Mouse (Mus musculus) activated CD4-positive, CD25-positive, alpha-beta regulatory T cell, adult 4 months (primary cell): ENCODE data around the gene Ranbp9. TPM values are rescaled to one million over a fixed set of nuclear protein-coding genes. Genes with fewer than 3 reads are reported as not detected.

Source experiments
- ATAC-seq: one replicate; pipeline ENCODE4 v1.8.0; 2017
- polyA plus RNA-seq, 2 experiments: library from polyadenylated mRNA; unstranded; fragments of 100-300 nt; shearing (Covaris generic); gene quantifications; one replicate each; pipeline ENCODE4 v1.2.1; 2017

The Ranbp9 gene
- 10 to 100 TPM; 28.5 to 32.8 TPM for polyA plus RNA-seq

DNA sequence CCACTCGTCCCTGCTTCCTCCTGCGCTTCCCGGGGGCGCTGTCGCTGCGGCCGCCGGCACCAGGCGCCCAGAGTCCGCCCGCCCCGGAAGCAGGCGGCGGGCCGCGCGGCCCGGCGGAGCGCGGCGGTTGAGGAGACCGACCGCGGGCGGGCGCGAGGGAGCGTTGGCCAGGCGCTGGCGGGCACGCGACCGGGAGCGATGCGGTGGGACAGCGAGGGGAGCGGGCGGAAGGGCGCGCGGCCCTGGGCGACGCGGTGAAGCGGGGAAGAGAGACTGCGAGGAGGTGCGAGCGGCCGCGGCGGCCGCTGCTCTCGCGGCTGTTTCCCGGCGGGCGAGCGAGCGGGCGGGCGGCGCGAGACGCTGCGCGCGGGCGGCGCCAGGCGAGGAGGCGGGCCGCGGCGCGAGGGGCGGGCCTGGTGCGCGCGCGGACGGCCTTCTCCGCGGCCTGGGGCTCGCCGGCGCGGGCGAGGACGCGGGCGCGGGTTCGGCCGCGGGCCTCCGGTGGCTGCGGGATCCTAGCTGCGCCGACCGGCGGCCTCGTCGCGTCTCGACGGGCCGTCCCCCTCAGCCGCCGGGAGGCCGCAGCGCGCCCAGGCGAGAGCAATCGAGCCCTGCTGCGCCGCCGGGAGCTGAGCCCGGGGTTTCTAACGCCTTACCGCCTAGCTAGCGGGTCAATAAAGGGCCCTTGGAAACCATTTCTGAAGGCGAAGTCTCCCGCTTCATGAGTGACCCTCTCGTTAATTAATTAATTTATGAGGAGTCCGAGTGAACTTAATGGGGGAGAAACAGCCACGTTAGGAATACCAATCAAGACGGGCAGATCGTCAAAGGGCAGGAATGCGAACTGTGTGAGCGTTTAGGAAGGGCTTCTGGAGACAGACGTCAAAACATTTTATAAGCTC lies at the start of gene Ranbp9:
TSS of gene Ranbp9 (minus strand) at position 326 of the 902 bp plus-strand sequence.
- ATAC-seq = peak; percentile 68

DNA sequence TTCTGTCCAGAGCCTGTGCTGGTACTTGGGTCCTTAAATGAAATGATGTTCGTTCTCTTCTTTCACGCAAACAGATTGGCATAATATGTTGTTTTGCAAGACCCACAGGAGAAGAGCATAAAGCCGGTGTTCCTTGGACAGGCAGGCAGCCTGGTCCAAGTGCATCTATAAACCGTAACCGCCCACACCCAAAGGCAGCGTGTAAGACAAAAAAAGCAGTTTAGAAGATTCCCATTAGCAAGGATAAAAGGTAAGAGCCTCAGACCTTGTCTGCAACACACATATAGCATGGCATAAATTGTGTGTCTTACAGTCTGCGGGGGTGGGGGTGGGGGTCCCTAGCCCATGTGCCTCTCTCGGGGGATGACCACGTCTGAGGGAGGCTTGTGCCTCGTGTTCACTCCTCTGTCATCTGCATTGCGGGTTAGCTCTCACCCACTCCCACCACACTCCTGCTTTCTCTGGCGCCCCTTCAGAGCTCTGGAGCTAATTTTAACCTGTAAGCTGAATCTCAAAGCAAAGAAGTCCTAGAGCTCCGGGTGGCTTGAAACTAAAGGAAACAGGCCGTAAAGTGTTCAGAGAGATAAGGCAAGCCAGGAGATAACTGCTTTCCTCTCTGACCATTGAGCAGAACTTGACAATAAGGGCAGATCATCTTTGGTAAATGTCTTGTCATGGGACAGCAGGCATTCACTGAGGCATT lies 49.2 kb upstream of the Ranbp9 start:
- ATAC-seq = no peak

DNA sequence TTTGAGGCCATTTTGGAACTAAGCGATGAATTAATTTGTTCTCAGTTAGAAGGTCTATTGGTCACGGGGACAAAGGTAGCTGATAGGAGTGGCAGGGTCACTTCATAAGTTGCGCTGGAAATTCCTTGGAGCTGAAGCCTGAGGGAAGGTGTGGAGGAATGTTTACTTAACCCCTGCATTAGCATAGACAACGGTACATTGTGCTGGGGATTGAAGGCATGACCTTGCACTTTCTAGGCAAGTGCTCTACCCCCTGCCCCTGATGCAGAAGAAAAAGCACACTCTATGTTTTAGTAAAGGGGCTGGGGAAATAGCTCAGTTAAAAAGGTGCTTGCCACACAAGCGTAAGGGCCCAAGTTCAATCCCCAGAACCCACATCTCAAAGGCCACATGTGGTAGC lies 45.2 kb upstream of the Ranbp9 start:
- no peak for ATAC-seq

DNA sequence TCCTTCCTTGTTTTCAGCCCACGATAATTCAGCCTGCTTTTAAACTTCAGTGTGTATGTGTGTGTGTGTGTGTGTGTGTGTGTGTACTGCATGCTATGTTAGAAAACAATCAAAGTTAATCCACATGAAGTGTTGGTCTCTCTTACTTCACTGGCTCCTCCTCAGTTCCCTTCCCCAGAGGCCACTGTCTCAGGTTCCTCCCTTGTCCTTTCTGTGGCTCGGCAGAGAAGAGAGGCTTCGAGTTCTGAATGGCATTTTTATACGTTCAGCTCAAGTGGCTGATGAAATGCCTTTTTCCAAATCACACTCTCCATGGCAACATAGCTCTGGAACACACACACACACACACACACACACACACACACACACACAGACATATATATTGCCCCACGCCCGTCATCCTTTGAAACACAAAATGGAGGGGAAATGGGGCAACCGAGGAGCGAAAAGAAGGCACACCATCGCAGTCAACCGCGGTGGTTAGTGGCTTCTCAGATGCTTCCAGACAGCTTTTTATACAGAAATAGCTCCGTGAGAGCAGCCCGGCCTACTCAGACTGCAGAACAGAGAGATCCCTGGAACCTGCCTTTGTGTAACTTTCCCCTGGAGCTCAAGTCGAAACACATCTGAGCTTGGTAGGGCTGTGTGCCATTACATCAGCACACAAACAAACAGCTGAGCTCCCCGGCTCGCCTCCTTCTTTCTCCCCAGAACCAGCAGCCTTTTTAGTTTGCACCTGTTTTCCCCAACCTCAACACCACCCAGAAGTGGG lies 44.5 kb upstream of the Ranbp9 start:
- ATAC-seq = no peak

DNA sequence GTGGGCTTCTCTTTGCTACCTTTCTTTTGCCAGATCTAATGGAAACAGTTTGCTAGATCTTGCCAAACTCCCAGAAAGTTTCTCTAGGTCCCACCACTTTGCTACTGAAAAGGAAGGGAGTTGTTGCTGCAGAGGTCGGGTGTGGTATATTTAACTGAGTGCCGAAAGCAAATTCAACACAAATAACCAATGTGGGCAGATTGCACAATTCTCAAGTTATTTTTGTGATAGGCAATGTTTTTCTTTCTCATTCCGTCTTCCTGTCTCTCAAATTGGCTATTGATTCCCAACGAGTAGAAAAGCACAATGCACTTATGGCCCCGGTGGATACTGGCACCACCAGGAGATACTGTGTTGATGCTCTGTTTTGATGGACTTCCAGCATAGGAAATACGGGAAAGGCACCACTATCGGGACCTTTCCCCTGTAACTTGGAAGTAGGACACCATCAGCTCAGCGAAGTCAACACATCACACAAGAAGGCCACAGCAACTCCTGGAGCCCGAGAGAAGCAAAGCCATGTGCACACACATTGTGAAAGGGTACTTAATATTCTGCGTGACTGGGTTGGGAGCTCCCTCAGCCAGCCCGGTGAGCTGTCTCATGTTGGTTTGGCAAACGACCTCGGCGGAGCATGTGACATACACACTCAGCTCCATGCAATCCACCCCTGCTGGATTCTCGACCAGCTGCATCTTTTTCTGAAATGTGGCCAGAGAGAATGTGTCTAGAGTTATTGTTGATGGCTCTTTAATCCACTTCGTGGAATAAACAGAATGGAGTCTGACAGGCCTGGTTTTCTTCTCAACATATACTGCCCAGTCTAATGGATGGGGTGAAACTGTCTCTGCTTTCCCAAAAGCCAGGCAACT lies 43.6 kb upstream of the Ranbp9 start:
- ATAC-seq = no peak

DNA sequence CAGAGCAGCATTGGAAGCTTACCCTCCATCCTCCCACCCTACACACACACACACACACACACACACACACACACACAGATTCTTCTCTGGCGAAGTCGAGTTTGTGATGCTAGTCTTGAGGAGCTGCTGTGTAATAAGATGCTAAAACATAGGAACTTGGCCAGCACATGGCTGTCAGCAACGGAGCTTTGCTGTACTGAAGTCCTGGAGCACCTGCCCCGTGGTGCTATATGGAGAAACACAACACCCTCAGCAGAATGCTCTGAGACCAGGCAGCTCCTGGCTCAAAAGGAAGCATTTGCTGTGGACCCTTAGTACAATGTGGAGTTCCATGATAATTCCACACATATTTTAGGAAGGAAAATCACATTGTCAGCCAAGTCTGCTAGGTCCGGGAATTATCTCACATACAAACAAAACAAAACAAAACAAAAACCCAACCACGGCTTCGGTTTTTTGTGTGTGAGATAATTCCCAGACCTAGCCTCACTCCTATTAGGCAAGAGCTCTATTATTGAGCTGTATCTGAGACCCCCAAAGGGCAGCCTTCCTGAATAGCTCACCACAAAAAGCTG lies 42.9 kb upstream of the Ranbp9 start:
- ATAC-seq = no peak

DNA sequence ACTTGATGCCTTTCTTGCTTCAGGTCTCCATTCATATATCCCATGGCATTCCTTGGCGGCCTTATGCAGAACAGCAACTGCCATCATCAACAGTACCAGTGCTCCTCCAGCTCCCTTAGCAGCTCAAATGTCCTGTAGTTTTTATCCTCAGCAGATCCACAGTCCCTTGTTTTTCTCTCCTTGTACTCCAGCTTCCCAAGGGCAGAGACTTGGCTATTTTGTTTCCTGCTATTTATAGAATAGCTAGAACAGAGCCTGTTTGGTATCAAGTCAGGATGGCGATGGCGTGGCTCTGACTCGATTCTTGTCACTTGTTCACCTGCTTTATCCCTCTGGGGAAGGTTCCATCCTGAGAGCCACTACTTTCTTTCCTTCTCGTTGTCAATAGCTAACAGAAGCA lies 40.9 kb upstream of the Ranbp9 start:
- ATAC-seq = no peak

DNA sequence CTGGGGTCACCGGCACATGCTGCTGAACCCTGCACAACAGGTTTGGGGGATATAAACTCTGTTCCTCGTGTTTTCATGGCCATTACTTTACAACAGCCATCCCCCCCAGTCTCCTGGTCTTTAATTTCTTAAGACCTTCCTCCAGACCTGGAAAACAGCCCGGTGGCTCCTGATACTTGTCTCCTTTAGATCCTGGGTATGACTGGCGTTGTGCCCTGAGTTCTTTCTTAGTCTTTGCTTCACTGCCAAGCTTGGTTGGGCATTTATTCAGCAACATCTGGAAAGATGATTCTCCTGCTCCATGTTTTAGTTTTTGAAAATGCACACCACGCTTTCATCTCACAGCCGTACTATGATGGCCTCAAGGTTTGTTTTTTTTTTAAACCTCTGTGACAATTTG lies 38.2 kb upstream of the Ranbp9 start:
- ATAC-seq = no peak

DNA sequence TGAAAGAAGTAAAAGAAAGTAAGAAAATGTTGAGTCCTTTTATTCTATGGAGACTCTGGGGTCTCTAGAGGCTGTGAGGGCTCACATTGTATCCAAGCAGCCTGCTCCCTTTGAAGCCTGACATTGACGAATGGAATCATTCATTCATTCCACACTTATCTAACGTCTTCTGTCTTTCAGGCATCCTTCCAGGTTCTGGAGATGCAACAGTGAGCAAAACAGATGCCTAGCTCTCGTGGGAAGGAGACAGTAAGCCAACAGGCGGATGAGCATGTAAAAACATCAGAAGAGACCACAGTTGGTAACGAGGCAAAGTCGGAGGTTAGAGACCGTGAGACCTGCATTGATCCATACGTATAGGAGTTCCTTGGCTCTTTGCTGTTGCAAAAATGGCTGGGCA lies 36.3 kb upstream of the Ranbp9 start:
- no peak for ATAC-seq

DNA sequence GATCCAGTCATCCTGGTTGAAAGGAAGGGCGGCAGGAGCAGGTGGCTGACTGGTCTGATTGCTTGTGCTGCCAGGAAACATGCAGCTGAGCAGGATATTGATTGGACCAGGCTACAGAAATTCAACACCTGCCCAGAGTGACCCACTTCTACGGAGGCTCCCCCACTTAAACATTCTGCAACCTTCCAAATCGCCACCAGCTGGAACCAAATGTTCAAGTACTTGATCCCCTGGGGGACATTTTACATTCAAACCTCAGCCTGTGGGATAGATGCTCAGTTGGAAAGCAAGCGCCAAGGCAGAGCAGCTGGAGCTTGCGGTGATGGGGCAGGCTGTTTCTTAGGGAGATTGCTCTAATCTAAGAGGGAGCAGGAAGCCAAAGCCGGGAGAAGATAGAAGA lies 35.8 kb upstream of the Ranbp9 start:
- ATAC-seq = no peak

DNA sequence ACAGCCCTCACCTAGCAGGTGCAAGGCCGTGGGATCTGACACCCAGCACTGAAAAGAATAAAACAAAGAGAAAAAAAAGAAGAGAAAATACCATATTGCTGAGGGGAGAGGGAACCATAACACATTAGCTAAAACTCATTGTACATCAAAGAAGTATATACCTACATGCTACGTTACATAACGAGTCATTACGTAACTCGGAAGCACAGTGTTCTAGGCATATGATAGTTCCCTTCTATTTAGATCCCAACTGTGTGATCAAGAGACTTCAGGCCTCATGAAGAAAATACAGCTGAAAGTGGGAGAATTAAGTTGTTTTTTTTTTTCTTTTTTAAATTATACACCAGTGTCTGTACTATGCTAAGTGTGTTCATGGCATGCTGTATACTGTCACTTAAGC lies 35.0 kb upstream of the Ranbp9 start:
- ATAC-seq = no peak

DNA sequence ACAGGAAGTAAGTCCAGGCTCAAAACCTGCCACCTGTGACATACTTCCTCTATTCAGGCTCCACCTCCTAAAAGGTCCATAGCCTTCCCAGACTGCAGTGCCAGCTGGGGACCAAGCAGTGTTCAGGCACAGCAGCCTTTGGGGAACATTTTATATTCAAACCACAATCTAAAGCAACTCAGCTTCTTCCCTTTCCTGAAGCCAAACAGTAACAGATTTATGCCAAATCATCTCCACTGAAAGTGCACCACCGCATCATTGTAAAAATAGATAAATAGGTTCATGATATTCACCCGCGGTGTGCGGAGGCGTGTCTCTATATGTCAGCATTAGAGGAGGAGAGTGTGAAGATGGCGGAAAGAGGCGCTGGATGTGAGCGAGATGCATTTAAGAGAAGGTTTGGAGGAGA lies 33.9 kb upstream of the Ranbp9 start:
- no peak for ATAC-seq

DNA sequence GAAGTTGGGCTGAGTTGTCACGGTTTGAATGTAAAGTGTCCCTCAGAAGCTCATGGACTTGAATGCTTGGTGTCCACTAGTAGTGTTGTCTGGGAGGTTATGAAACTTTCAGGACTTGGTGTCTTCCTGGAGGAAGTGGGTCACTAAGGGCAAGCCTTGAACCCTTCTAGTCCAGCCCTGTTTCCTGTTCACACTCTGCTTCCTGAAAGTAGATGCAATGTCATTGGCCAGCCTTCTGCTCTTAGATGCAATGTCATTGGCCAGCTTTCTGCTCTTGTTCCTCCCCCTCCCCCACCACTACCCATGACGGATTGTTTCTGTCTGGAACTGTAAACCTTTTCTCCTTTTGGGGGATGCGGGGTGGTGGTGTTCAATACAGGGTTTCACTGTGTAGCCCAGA lies 31.7 kb upstream of the Ranbp9 start:
- ATAC-seq = no peak

DNA sequence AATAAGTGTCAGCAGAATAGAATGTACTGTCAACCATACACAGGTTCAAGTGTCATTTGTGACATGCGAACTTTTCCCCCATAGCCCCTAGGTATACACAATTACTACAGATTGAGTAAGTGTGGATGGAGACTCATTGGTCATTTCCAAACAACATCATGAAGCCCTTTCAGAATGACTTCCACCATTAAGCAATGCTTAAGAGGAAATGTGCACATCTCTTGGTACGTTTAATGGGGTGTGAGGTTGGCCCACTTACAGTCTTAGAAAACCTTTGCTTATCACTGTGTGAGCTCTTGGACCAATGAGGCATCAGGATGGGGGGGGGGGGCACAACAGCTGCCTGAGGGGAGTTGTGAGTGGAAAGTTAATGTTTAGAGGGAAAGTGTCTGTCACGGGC lies 24.7 kb upstream of the Ranbp9 start:
- ATAC-seq = no peak

DNA sequence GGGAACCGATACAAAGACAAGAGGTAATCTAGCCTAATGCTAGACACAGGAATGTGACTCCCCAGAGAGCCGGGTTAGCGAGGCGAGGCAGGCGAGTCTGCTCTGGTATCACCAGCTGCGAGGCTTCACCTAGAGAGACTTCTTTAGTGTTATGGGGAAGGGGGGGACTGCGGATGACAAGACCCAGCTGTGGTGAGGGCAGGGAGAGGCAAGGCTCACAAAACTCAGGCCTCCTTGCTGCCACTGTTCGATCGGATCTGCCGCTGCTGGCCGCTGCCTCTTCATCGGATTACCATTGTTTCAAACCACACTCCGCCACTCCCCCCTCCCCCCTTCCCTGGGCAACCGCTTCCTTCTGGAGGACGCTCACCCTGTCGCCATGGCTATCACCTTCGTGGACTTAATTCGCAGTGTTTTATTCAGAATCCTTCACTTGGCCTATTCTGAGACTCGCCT lies 22.3 kb upstream of the Ranbp9 start:
- ATAC-seq = peak; percentile 54

DNA sequence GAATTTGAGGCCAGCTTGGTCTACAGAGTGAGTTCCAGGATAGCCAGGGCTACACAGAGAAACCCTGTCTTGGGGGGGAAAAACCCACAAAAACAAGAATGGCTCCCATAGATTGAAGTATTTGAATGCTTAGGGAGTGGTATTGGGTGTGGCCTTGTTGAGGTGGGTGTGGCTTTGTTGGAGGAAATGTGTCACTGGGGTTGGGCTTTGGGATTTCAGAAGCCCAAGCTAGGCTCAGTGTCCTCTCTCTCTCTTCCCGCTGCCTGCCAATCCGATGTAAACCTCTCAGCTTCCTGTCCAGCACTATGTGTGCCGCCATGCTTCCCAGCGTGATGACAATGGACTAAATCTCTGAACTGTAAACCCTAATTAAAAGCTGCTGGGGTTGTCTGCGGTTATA lies 20.5 kb upstream of the Ranbp9 start:
- no peak for ATAC-seq

DNA sequence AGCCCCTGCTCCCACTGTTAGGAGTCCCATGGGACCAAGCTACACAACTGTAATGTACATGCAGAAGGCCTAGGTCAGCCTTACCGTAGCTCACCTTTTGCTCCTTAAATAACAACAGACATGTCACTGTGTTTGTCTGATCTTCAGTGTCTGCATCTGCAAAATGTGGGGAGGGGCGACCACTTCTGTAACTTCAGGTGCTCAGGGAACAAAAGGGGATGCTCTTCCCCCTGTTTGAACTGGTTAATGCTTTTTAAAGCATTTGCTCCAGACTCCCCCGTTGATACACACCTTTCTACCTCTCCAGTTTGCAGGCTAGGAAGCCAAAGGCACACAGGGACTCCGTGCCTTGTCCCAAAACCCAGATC lies 19.4 kb upstream of the Ranbp9 start:
- no peak for ATAC-seq

DNA sequence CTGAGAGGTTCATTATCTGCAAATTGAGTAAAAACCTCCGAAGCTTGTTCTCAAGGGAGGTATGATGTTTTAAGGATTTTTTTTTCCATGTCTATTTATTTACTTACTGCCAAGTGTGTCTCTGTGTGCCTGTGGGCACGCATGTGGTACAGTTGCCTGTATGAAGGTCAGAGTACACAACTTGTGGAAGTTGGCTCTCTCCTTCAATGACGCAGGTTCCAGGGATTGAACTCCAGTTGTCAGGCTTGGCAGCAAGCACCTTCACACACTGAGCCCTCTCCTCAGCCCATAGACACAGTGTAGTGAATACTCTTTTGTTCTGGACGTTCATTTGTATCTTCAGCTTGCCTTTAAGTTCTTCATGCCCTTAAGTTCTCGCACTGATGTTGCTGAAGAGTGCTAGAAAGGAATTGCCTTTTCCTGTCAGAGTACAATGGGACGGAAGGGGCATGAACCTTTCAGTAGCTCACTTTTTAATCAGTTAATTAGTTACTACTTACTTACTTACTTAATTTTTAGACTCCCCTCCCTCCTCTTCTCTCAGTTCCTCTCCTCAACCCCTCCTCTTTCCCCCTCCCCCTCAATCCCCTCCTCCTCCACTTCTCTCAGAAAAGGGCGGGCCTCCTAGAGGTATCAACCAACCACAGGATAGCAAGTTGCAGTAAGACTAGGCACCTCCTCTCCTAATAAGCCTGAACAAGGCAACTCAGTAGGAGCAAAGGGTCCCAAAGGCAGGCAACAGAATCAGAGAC lies 18.8 kb upstream of the Ranbp9 start:
- ATAC-seq = no peak

DNA sequence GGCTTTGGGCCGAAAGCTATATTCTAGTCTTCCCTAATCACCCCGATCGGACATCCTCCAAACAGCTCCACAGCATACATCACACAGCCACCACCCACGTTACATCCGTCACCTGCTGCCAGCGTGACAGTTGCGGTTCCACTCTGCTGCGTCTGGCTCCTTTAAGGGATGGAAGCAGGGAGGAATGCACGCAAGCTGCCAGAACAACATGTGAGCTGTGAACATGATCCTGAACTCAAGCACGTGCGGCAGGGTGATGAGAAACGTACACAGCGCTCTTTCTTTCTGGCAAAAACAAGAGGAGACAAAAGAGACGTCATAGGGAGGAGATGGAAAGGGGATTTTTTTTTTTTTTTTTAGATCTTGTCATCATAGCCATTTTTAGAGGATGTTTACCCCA lies 17.8 kb upstream of the Ranbp9 start:
- no peak for ATAC-seq

DNA sequence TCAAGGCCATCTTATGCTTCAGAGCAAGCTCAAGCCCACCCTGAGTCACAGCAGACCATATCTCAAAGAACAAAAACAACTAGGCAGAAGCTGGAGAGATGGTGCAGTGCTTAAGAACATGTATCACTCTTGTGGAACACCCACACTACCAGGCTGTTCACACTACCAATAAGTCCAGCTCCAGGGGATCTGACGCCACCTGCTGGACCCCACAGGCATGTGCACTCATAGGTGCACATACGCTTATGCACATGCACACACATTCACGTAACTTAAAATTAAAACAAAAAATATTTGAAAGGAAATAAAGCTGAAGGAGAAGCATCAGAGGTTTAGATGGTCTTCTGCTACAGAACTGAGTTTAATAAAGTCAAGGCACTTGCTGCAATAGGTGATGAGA lies 16.7 kb upstream of the Ranbp9 start:
- no peak for ATAC-seq

DNA sequence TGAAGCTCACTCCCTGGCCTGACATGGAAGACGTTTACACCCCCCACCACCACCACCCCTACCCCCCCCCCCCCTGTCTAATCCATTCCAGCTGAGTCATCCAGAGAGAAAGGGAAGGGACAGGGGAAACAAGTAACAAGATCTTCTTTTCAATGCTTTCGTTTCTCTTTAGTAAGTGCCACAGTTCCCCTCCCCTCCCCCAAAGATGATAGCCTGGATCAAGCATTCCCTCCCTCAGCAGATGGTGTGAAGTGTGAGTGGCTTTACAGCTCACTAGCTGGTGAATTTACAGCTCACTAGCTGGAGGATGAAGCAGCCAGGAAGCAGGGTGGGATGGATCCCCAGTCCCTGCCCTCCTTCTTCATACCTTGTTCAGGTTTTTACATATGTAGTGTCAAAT lies 15.6 kb upstream of the Ranbp9 start:
- no peak for ATAC-seq
